Mouse (Mus musculus) kidney, adult 11 months (tissue): ENCODE data around the gene Actl7a.

ENCODE experiments used
- DNase-seq: peaks from one replicate; pipeline ENCODE4 v3.0.0; 2022

Gene Actl7a

GRCm38 (mm10) chr4:56743363-56744195 lies at the start of gene Actl7a:
Actl7a (plus strand) TSS chr4:56743413.
- no peak for DNase-seq

DNA sequence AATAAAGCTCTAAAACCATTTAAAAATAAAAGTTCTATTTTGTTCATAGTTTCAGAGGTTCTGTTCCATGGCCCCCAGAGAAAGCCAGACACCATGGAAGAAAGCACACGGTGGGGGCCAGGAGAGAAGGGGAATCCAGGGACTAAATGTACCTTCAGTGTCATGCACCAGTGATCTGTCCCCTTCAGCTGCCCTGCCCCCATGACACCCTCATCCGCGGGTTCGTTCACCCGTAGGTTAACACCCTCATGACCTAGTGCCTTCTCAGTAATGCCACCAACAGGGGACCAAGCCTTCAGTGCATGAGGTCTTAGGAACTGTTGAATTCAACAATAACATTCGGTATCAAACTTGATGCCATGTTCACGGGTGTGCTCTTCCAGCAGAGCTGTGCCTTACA lies 46.8 kb upstream of the Actl7a start:
- no peak for DNase-seq

DNA sequence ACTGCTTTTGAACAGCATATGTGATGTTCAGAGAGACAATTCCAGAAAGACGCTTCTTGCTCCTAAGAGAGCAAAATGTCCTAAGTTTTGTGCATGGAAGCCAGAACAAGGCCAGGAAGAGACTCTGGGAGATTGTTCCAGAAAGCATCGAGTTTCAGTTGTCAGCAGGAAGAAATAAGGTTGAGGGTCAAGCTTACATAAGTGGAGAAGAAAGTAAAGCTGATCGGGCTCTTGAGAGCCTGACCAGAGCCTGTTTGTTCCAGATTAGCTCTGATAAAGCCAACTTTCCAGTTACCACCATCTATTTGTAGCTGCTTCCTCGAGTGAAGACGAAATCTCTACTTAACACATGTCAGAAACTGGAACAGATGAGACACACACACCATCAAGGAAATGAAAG lies 44.5 kb upstream of the Actl7a start:
- no peak for DNase-seq

DNA sequence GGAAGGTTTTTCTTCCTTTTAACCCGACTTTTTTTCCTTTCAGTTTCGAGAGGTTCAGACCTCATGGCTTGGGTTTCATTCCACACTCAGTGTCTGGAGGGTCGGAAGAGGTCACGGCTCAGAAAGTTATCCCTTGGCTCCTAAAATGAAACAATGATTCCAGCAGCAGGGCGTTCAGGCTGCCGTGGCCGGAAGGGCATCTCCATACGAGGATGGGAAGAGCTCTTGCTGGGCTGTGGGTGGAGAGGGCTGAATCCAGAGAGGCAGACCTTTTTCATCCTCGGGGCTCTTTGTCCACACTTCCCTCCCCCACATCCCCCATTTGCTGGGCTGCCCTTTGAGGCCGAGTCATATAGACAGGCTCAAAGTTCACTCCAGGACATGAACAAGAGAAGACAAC lies 41.0 kb upstream of the Actl7a start:
- DNase-seq, result no peak

- DNase-seq, result no peak
Measured at GRCm38 (mm10) chr4:56713155-56713554, 30.1 kb upstream of the Actl7a start.

- no peak for DNase-seq
Measured at GRCm38 (mm10) chr4:56716801-56717200, 26.4 kb upstream of the Actl7a start.

DNA sequence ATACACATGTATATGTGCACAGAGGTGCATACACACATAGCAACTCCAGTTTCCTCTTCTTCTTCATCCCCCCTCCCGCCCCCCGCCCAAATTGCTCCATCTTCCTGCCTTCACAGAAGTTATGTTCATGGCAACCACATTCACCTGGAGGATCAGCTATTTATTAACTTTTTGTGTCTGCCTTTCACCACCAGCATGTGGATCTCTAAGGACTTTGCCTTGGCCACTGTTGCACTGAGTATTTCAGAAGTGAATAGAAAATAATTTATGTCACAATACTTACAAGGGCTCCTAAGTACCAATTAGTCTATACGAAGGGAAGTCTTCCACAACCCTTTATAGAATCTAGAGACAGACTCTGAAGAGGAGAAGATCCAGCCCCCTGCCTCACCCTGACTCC lies 25.3 kb upstream of the Actl7a start:
- no peak for DNase-seq

GRCm38 (mm10) chr4:56718573-56719442 lies 24.4 kb upstream of the Actl7a start:
- DNase-seq, result no peak

DNA sequence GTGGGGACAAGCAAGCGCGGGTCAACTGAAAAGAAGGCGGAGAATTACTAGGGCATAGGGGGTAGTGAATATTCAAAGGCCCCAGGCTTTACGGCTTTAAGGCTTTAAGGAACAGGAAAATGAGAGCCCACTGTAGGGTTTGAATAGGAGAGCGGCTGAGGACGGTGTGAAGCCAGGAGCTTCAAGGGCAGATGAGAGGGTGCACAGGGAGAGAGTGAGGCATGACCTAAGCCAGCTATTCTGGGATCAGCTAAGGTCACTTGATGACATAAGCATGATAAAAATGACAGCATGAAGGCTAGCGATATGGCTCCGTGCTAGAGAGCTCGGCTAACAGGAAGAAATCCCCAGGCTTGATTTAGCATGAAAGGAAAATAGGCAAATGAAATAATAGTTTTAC lies 23.8 kb upstream of the Actl7a start:
- DNase-seq, result no peak

GRCm38 (mm10) chr4:56720403-56720802 lies 22.8 kb upstream of the Actl7a start:
- no peak for DNase-seq

GRCm38 (mm10) chr4:56721469-56721868 lies 21.7 kb upstream of the Actl7a start:
- DNase-seq, result no peak

DNA sequence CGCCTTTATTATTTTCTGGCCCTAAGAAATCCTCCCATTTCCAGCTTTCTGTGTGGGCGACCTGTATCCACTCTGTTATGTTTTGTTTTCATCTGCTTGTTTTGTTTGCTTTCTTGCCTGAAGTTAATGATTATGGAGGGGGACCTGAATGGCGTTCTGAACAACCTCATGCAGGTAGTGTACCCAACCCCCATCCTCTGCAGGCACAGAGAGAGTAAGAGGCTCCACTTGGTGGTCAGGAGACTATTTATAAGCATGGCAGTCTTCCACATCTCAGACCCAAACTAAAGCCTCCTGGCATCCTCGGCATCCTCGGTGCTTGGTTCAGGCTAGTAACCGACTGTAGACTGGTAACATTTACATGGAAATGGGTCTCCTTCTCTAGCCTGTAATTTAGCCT lies 20.9 kb upstream of the Actl7a start:
- DNase-seq, result peak; percentile 49

DNA sequence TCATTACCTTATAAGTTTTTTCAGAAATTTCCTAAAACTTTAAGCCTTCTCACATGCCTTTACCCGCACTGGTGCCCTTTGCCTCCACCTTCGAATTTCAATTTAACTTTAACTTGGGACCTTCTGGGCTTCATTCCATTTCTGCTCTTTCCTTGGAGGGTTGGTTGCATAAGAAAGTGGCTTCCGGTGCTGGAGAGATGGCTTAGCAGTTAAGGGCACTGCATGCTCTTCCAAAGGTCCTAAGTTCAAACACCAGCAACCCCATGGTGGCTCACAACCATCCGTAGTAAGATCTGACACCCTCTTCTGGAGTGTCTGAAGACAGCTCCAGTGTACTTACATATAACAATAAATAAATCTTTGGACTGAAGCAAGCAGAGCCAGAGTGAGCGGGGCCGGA lies 20.0 kb upstream of the Actl7a start:
- DNase-seq, result peak; percentile 68

- no peak for DNase-seq
Measured at GRCm38 (mm10) chr4:56725839-56726238, 17.4 kb upstream of the Actl7a start.

- DNase-seq, result no peak
Measured at GRCm38 (mm10) chr4:56740020-56740485, 3.2 kb upstream of the Actl7a start, which contains the start of gene Gm26657. Gm26657 (plus strand) TSS chr4:56740070.

GRCm38 (mm10) chr4:56740611-56741010 lies 2.6 kb upstream of the Actl7a start:
- DNase-seq, result no peak

- DNase-seq, result no peak
Measured at GRCm38 (mm10) chr4:56741041-56741493, 2.1 kb upstream of the Actl7a start, which contains the start of gene Actl7b. Actl7b (minus strand) TSS chr4:56741443.

GRCm38 (mm10) chr4:56742698-56743097 lies 515 bp upstream of the Actl7a start:
- no peak for DNase-seq

GRCm38 (mm10) chr4:56746345-56746744 lies 3.1 kb downstream of the Actl7a start:
- DNase-seq, result no peak

- DNase-seq, result no peak
Measured at GRCm38 (mm10) chr4:56747456-56747855, 4.2 kb downstream of the Actl7a start.

DNA sequence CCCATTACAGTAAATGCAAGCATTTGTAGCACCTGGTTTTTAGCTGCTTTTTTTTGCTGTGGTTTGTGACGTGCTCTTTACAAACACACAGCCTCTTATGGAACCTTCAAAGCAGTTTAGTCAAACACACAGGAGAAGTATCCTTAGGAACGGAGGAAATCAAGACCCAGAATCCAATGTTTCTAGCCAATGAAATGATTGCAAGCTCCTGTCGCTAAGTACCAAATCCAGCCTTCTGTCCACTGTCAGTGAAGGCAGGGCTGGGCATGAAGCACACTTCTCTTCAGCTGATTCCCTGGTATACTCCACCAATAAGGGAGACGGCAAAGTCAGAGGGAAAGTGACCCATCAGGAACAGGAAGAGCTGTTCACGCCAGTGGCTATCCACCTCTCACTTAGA lies 12.8 kb downstream of the Actl7a start:
- no peak for DNase-seq

DNA sequence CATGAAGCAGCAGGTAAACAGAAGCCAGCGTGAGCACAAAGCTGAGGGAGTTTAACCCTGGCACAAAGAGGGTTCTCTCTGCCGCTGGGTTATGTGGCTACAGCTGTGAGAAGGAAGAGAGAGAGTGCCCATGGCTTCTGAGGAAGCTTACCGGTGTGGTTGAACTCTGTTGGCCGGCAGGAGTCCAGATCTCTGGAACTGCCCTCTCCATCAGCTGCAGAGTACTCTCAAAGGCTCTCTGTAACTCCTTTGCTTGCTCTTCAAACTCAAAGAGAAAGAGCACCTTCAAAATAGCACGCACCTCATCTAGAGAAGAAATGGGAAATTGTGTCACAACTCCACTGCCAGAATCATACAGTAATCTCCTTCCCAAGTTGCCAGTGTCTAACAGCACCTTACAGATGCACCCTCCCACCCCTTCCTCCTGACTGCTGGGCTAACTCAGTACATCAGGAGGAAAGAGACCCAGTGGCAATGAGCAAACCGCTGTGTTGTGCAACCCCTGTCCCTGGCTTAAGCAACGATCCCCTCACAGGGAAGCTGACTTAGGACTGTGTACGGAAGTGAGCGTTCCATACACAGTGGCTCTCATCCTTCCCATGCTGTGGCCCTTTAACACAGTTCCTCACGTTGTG lies 13.9 kb downstream of the Actl7a start:
- DNase-seq, result no peak

DNA sequence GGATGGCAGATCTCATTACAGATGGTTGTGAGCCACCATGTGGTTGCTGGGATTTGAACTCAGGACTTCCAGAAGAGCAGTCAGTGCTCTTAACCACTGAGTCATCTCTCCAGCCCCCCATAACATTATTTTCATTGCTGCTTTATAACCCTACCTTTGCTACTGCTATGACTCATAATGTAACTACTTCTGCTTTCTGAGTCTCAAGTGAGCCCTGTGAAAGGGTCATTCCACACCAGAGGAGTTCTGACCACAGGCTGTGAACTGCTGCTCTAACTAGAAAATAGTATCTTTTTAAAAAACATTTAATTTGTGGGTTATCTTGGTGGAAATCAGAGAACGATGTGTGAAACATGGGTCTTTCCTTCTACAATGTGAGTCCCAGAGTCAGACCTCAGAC lies 14.5 kb downstream of the Actl7a start:
- no peak for DNase-seq
